Mouse (Mus musculus) embryonic fibroblast, embryonic 13.5 days (primary cell): Measurements from ENCODE around the gene Stox2.

ENCODE experiments used
- CTCF ChIP-seq: IDR thresholded peaks from 2 replicates; pipeline ENCODE4 v1.5.1; 2011; ENCODE audit warnings: mild to moderate bottlenecking, control low read depth, low read length, moderate library complexity, borderline replicate concordance; ENCODE audit not compliant: insufficient read depth
- POLR2A ChIP-seq: IDR thresholded peaks from 2 replicates; pipeline ENCODE4 v1.6.1; 2011; ENCODE audit warnings: low read depth, mild to moderate bottlenecking, control low read depth, low read length, moderate library complexity

DNA sequence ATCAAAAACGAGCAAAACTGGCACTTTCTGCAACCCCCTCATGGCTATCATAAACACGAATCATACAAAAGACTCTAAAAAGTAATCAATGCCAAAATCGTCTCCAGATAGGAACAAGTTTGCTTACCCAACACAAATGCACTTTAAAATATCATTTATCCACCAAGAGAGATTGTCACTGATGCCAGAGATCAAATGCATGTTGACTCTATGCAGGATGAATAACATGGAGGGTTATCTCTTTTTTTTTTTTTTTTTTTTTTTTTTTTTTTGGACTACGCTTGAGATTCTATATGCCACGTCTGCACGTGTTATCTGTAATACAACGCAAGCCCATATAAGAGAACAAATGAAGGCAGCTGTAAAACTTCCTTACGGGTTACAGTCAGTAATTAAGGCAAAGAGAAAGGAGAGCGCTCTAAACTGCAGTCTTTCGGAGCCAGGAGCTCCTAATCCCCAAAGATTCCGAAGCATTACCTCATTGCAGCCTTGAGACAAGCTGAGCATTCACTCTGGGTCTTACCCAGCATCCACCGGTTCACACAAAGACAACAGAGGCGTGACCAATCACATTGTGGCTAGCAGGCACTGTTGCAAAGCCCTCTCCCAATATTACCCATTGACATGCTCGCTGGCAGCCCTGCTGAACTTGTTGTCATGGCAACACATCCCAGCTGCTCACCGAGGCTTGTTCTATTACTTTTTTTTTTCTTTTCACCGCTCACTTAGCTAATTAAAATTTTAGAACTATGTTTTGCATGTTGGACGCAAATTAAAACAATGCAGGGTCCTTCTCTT lies 203.8 kb downstream of the Stox2 start:
- no peak for TF ChIP-seq CTCF
- no peak for TF ChIP-seq POLR2A
